Mouse (Mus musculus) kidney, embryonic 16.5 days (tissue): Measurements from ENCODE around the gene Fbxo39. TPM values are rescaled to one million over a fixed set of nuclear protein-coding genes. Genes with fewer than 3 reads are reported as not detected.

Source experiments
- ATAC-seq: fragments of 200-750 bp; cut with Nextera tagmentation; 2 replicates; pipeline ENCODE4 v1.8.0; 2017; ENCODE audit warnings: moderate TSS enrichment; ENCODE audit not compliant: low FRiP score, low TSS enrichment
- H3K27ac ChIP-seq: fragments of 300-500 bp; sonication (generic); 2 replicates; pipeline ENCODE4 v1.5.1; 2014; ENCODE audit warnings: low read length
- H3K27me3 ChIP-seq: fragments of 300-500 bp; sonication (generic); 2 replicates; pipeline ENCODE4 v1.6.1; 2014; ENCODE audit warnings: low read length, control low read depth, mixed read lengths; ENCODE audit not compliant: insufficient read depth
- H3K36me3 ChIP-seq: fragments of 300-500 bp; sonication (generic); 2 replicates; pipeline ENCODE4 v1.6.1; 2014; ENCODE audit warnings: low read length, control low read depth, mixed read lengths; ENCODE audit not compliant: insufficient read depth
- H3K4me1 ChIP-seq: fragments of 300-500 bp; sonication (generic); 2 replicates; pipeline ENCODE4 v1.6.1; 2014; ENCODE audit warnings: low read length, control low read depth, mixed read lengths; ENCODE audit not compliant: insufficient read depth
- H3K4me2 ChIP-seq: fragments of 300-500 bp; sonication (generic); replicated peaks from 2 replicates; pipeline ENCODE4 v1.6.1; 2014; ENCODE audit warnings: low read depth, low read length
- H3K4me3 ChIP-seq: fragments of 300-500 bp; sonication (generic); 2 replicates; pipeline ENCODE4 v1.5.1; 2014; ENCODE audit warnings: mild to moderate bottlenecking, low read length
- H3K9ac ChIP-seq: fragments of 300-500 bp; sonication (generic); replicated peaks from 2 replicates; pipeline ENCODE4 v1.6.1; 2014; ENCODE audit warnings: low read length
- H3K9me3 ChIP-seq: fragments of 300-500 bp; sonication (generic); 2 replicates; pipeline ENCODE4 v1.6.1; 2016; ENCODE audit warnings: low read length, control low read depth
- WGBS: fragments of 180-500 bp; shearing (Covaris S2); extraction: QIAGEN DNeasy Blood & Tissue Kit; methylation state at CpG from one replicate; pipeline ENCODE4 v1.1.7; 2014; 5-methylcytosine and 5-hydroxymethylcytosine counted together
- polyA plus RNA-seq: library from polyadenylated mRNA; unstranded; fragments of >200 nt; fragmentation: Nextera tagmentation; extraction: Ambion mirVana; gene quantifications from 2 replicates; pipeline ENCODE4 v1.2.1, GENCODE M21; 2015

Fbxo39 gene
- polyA plus RNA-seq, 1 experiment from 2014 or later, result not detected

DNA sequence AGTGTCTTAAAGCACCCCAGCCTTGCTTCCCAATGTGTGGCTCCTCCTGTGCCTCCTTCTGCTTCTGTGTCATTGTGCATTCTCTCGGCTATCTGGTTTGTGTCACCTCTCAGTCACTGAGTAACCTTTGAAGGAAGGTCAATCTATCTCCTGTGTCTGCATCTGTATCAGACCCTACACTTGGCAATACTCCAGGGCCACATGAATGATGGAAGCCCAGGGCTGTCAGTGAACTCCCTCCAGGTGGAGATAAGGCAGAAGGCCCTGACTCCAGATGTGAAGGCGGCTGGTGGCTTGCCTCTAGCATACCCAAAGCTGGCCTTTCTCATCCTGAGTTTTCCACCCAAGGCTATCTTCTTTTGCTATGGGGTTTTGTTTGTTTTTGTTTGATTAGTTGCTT is 5.3 kb upstream of the Fbxo39 start:
- Histone ChIP-seq H3K4me1 (no peaks in the 10 kb centered on the region), H3K9me3 (no peaks in the 10 kb centered on the region), H3K27ac (no peak overlapping the region), H3K9ac (no peak overlapping the region), H3K27me3 (peaks cover 5% of the 10 kb centered on the region), H3K4me3 (no peak overlapping the region), H3K4me2 (no peak overlapping the region), H3K36me3 (no peaks in the 10 kb centered on the region)
- 42% methylated on average over 2 of the region's 2 CpGs for WGBS
- no peak for ATAC-seq

DNA sequence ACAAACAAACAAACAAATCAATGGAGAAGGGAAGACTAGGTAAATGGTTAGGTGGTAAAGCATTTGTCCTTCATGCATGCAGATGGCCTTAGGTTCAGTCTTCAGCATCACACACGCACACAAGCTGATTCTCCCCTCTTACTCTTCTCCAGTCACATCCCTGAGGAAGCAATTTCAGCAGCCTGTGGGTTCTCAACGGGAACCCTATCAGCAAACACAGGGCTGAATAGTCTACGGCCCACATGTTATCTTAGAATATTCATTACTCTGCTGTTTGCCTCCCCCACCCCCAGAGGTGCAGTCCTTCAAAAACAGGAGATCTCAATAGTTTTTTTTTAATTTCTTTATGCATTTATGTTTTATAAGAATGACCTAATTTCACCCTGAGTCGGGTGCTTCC is 3.8 kb upstream of the Fbxo39 start:
- 76% methylated on average over 4 of the region's 4 CpGs for WGBS
- Histone ChIP-seq H3K4me2 (no peak overlapping the region), H3K27ac (no peak overlapping the region), H3K4me3 (no peak overlapping the region), H3K9ac (no peak overlapping the region), H3K9me3 (no peaks in the 10 kb centered on the region), H3K36me3 (no peaks in the 10 kb centered on the region), H3K4me1 (no peaks in the 10 kb centered on the region), H3K27me3 (peaks cover 19% of the 10 kb centered on the region)
- ATAC-seq, result no peak

DNA sequence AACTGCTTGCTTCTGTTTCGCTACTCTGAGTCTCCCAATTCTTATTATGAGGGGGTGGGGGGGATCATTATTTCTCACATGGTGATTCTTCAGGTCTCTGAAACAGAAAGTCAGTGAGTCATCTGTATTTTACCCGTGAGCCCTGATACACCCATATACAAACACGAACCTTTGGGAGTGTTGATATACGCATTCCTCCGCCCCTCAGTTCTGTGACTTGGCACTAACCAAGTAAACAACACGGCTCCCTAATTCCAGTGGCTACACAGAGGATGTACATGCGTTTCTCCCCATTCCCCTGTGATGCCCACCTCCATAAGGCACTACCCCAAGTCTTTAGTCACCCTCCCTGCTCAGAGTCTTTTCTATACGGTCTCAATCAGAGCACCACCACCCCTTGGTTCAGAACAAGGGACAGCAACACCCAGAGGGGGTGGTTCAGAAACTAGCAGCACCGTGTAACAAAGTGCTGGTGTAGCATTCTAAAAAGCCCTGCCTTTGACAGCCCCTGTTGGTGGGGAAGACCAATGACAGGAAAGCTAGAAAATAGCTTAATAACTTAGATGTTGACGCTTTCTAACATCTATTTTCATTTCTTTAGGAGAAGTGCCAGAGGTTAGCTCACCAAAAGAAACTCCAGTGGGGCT is 2.8 kb upstream of the Fbxo39 start:
- Histone ChIP-seq H3K4me3 (no peak overlapping the region), H3K27me3 (peaks cover 21% of the 10 kb centered on the region), H3K27ac (no peak overlapping the region), H3K4me2 (no peak overlapping the region), H3K9me3 (no peaks in the 10 kb centered on the region), H3K36me3 (no peaks in the 10 kb centered on the region), H3K9ac (no peak overlapping the region), H3K4me1 (no peaks in the 10 kb centered on the region)
- ATAC-seq, result no peak
- 82% methylated on average over 10 of the region's 10 CpGs for WGBS

DNA sequence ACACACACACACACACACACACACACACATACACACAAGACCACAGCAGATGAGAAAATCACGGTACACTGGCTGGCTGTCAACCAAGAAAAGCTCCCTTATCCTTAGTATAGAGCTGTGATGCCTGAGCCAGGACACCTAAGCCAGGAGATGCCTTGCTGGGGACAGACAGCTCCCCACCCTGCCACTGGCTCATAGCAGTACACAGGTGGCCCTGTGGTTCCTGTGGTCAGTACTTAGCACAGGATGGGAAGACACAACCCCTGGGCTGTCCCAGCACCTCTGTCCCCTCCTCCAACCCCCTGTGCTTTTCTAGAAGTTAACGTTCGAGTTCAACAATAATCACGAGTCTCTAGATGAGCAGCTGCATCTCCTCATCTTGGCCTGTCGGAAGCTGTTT is 3.8 kb downstream of the Fbxo39 start:
- no peaks in the 10 kb centered on the region for H3K36me3 ChIP-seq
- no peak for ATAC-seq
- 47% methylated on average over 5 of the region's 5 CpGs for WGBS
- H3K27ac ChIP-seq, result no peak overlapping the region
- peaks cover 21% of the 10 kb centered on the region for H3K27me3 ChIP-seq
- H3K9ac ChIP-seq, result no peak overlapping the region
- H3K9me3 ChIP-seq, result no peaks in the 10 kb centered on the region
- no peak overlapping the region for H3K4me2 ChIP-seq
- no peaks in the 10 kb centered on the region for H3K4me1 ChIP-seq
- no peak overlapping the region for H3K4me3 ChIP-seq

DNA sequence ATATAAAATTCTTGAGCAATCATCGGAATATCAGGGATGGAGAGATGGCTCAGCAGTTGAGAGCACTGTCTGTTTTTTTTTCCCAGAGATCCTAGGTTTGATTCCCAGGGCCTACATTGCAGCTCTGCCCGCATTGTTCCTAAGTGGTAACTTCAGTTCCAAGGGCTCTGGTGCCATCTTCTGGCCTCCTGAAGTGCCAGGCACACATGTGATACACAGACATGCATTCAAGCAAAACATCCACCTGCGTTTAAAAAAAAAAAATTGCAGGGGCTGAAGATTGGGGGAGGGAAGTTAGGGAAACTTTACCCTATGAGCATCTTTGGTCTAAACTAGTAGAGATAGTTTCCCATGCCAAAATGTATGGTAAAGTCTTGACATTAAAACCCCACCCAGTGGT is 10.2 kb downstream of the Fbxo39 start:
- no peak for ATAC-seq
- Histone ChIP-seq H3K4me2 (no peak overlapping the region), H3K9ac (no peak overlapping the region), H3K9me3 (no peaks in the 10 kb centered on the region), H3K4me3 (no peak overlapping the region), H3K27me3 (no peaks in the 10 kb centered on the region), H3K27ac (no peak overlapping the region), H3K36me3 (no peaks in the 10 kb centered on the region), H3K4me1 (no peaks in the 10 kb centered on the region)
- WGBS, result 69% methylated on average over 3 of the region's 3 CpGs

DNA sequence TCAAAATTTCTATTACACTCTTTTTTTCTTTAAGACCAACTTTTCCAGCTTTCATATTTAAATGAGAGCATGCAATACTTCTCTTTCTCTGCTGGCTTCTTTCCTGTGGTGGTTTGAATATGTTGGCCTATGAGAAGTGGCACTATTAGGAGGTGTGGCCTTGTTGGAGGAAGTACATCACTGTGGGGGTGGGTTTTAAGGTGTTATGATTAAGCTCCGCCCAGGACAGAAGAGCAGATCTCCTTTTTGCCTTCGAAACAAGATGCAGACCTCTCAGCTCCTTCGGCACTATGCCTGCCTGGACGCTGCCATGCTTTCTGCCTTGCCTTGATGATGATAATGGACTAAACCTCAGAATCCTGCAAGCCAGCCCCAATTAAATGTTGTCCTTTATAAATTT is 11.5 kb downstream of the Fbxo39 start:
- no peaks in the 10 kb centered on the region for H3K36me3 ChIP-seq
- ATAC-seq, result no peak
- H3K4me3 ChIP-seq, result no peak overlapping the region
- no peaks in the 10 kb centered on the region for H3K9me3 ChIP-seq
- no peak overlapping the region for H3K4me2 ChIP-seq
- H3K4me1 ChIP-seq, result no peaks in the 10 kb centered on the region
- no peak overlapping the region for H3K27ac ChIP-seq
- no peak overlapping the region for H3K9ac ChIP-seq
- no peaks in the 10 kb centered on the region for H3K27me3 ChIP-seq
- WGBS, result 84% methylated on average over 4 of the region's 4 CpGs

DNA sequence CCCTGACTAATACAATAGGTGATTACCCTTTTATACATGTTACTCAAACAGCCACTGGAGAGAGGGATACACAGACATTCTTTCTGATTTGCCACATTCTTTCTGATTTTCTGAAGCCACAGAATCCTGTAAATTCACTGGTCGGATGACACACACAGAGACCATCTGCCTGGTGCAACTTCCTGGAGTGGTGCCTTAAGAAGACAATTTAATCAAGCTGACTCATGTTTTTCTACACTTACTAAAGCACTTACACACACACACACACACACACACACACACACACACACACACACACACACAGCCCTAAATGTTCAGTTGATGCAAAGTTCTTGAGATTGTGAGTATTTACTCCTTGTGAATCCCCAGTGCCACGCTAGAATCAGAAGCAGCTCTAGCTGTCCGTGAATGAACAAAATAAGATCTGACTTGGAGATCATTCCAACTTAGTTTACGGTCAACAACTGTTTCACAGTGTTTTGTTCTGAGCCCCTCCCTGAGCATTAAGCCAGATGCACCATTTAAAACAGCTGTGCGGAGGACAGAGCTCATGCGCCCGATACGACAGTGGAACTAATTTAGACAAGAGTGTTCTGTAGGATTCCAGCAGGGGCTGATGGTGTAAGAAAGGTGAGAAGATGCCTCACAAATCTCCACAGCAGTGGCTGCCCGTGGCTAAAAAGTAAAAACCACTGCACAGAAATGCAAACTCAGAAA is 18.9 kb downstream of the Fbxo39 start:
- no peak overlapping the region for H3K9ac ChIP-seq
- ATAC-seq, result no peak
- 73% methylated on average over 9 of the region's 9 CpGs for WGBS
- H3K36me3 ChIP-seq, result no peaks in the 10 kb centered on the region
- H3K9me3 ChIP-seq, result no peaks in the 10 kb centered on the region
- no peak overlapping the region for H3K27ac ChIP-seq
- no peak overlapping the region for H3K4me2 ChIP-seq
- H3K4me1 ChIP-seq, result peaks cover 3% of the 10 kb centered on the region; the same call in 1 of the 2 replicates
- no peaks in the 10 kb centered on the region for H3K27me3 ChIP-seq
- H3K4me3 ChIP-seq, result no peak overlapping the region

DNA sequence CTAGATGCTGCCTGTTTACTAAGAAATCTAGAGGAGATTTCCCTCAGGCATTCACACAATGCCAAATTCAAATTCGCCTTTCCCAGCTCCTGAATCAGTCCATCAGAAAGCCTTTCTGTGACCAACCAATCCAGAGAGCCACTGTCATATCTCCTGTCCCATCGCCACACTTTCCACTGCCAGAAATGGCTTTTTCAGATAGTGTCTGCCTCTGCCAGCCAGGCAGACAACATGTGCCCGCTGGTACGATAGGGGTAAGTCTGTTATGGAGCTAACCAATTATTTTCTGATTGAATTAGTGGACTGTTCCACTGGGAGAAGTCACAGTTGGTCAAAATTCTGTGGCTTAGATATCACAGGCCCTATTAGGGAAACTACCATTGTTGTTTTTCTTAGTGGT is 20.4 kb downstream of the Fbxo39 start:
- no peak overlapping the region for H3K9ac ChIP-seq
- H3K9me3 ChIP-seq, result no peaks in the 10 kb centered on the region
- H3K4me2 ChIP-seq, result no peak overlapping the region
- no peaks in the 10 kb centered on the region for H3K27me3 ChIP-seq
- no peak overlapping the region for H3K4me3 ChIP-seq
- WGBS, result 79% methylated on average over 4 of the region's 4 CpGs
- no peaks in the 10 kb centered on the region for H3K36me3 ChIP-seq
- peaks cover 18% of the 10 kb centered on the region for H3K4me1 ChIP-seq
- no peak overlapping the region for H3K27ac ChIP-seq
- ATAC-seq, result no peak

DNA sequence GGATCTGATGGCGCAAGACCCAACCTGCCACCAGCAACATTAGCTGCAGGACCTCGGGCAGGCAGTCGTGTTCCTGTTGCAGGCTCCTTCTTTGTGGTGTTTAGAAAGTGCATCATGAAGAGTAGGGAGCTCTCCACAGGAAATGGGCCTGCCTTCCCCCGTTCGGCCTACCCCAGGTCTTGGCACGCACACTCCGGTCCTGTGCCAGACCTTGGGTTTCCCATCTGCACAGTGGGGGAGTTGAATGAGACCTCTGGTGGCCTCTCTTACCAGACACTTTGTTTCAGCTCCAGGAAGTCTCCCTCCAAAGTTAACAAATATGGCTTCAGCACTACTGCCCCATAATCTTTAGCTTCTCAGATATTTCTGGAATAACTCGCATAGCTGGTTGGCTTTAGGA is 22.5 kb downstream of the Fbxo39 start:
- ATAC-seq, result no peak
- Histone ChIP-seq H3K36me3 (no peaks in the 10 kb centered on the region), H3K27ac (no peak overlapping the region), H3K27me3 (no peaks in the 10 kb centered on the region), H3K9ac (no peak overlapping the region), H3K4me3 (no peak overlapping the region), H3K4me1 (peaks cover 25% of the 10 kb centered on the region), H3K9me3 (no peaks in the 10 kb centered on the region), H3K4me2 (no peak overlapping the region)
- 80% methylated on average over 8 of the region's 8 CpGs for WGBS

DNA sequence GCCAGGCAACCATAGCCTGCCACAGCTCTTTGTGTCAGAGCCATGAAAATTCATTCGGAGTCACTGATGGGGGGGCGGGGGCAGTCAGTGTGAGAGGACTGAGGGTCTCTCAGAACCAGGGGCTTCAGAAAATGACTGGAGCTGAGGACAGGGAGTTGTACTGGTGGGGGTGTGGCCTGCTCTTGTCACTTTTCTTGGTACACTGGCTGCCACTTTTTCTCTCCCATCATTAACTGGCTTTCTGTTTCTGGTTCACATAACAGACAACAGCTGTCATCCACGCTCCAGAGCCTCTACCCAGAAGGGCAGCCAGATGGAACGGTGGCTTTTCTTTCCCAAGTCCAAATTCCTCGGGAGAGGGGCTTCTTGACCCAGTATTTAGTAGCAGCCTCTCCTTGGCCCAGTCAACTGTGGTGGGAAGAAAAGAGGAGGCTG is 24.2 kb downstream of the Fbxo39 start:
- H3K27me3 ChIP-seq, result no peaks in the 10 kb centered on the region
- peaks cover 28% of the 10 kb centered on the region for H3K4me1 ChIP-seq
- ATAC-seq, result peak; percentile 88
- no peak overlapping the region for H3K4me2 ChIP-seq
- H3K27ac ChIP-seq, result peak overlapping the region; percentile 83
- WGBS, result 39% methylated on average over 5 of the region's 5 CpGs
- H3K36me3 ChIP-seq, result no peaks in the 10 kb centered on the region
- H3K9ac ChIP-seq, result no peak overlapping the region
- no peak overlapping the region for H3K4me3 ChIP-seq
- H3K9me3 ChIP-seq, result no peaks in the 10 kb centered on the region
